10 mouse cellular contexts compared by ENCODE assay signal in the genomic region with DNA sequence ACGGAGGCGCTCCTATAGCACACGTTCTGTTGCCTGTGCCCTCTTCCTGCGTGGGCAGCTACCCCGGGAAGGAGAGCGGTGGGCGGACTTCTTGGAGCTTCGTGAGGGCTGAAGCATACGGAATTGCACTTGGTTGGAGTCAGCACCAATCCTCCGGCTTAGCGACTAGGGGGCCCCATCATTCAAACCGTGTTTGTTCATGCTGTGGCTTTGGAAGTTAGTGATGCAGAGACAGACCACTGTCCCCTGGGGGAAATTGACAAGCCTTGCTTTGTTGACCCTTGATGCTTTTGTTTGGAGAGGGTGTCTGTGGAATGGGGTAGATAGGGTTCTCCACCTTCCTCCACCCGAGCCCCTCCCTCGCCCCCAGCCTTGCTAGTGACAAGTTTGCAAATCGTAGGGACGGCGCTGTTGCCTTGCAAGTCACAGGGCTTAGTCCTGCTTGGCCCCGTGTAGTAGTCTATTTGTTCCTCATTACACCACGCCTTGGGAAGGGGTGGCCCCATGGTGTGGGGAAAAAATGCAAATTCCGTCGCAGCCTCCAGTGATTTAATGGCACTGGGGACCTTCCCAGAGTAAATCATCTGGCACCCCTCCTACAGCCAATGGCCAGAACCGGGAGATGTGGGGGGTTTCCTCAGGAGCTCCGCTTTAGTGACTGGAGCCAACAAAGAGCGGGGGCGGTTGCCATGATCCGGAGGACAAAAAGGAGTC. TPM values are rescaled to one million over a fixed set of nuclear protein-coding genes. Genes with fewer than 3 reads are reported as not detected.
DNase-seq lines count a peak whose midpoint lies in the region; ATAC-seq lines count a peak whose summit lies in the region.
"Had no signal": no experiment of that assay in that cellular context is flagged by ENCODE, and none has a peak within 500 bp of the region (broad histone marks: within the 10 kb centered on the region; RNA-seq: fewer than 3 reads in every experiment).

No protein-coding gene starts in this region.

- peaks cover 14% of the 10 kb centered on the region for H3K4me1 ChIP-seq in forebrain, embryonic 14.5 days (ENCODE audit: control insufficient read depth, insufficient read depth, low read length)
- peaks cover 42% of the 10 kb centered on the region for H3K4me1 ChIP-seq in neural tube, embryonic 12.5 days

- H3K27me3 ChIP-seq in forebrain, embryonic 14.5 days (replicated peaks; ENCODE audit: control insufficient read depth, insufficient read depth, low read length) = peaks cover 32% of the 10 kb centered on the region
- peaks cover 45% of the 10 kb centered on the region for H3K27me3 ChIP-seq in neural tube, embryonic 12.5 days (replicated peaks)

- peak; percentile 30 for ATAC-seq in forebrain, embryonic 14.5 days
- ATAC-seq in neural tube, embryonic 12.5 days (ENCODE audit: low FRiP score, low read depth) = peak; percentile 74
- ATAC-seq: Patski had no signal

- peak overlapping the region; percentile 54 for H3K4me3 ChIP-seq in forebrain, embryonic 14.5 days (ENCODE audit: low read depth, low read length)
- H3K4me3 ChIP-seq in neural tube, embryonic 12.5 days = peak overlapping the region; percentile 58; the same call in 1 of the 2 replicates
- H3K4me3 ChIP-seq: megakaryocyte, embryonic 14.5 days had no signal

- WGBS in forebrain, embryonic 14.5 days = 1% methylated on average over 26 of the region's 26 CpGs
- WGBS in neural tube, embryonic 12.5 days = under 1% methylated on average over 26 of the region's 26 CpGs

- no peak overlapping the region for H3K27ac ChIP-seq in forebrain, embryonic 14.5 days (ENCODE audit: low read depth, low read length)
- H3K27ac ChIP-seq in neural tube, embryonic 12.5 days = no peak overlapping the region

- H3K4me2 ChIP-seq in forebrain, embryonic 14.5 days (ENCODE audit: low read length) = peak overlapping the region; percentile 94
- H3K4me2 ChIP-seq in neural tube, embryonic 12.5 days (replicated peaks) = peak overlapping the region; percentile 95

- peak; percentile 61 for DNase-seq in embryo, embryonic 10.5 days (ENCODE audit: low spot score)
- DNase-seq in forebrain, embryonic 14.5 days (ENCODE audit: low spot score) = peak; percentile 66
- peak; percentile 47 to 67 for DNase-seq in layer of hippocampus, postnatal 14 days (ENCODE audit: low spot score in 2 of 2)
- DNase-seq in thymus, postnatal 25 days = no peak
- no peak for DNase-seq in cerebellum, postnatal 10 days
- no peak for DNase-seq in lung, postnatal 36 days
- DNase-seq: kidney, postnatal 14 days had no signal

- H3K9ac ChIP-seq in forebrain, embryonic 14.5 days (ENCODE audit: low read length) = peak overlapping the region; percentile 29; the same call in 1 of the 2 replicates
- no peak overlapping the region for H3K9ac ChIP-seq in neural tube, embryonic 12.5 days

- no peaks in the 10 kb centered on the region for H3K9me3 ChIP-seq in forebrain, embryonic 14.5 days (replicated peaks; ENCODE audit: control insufficient read depth, low read length)
- no peaks in the 10 kb centered on the region for H3K9me3 ChIP-seq in neural tube, embryonic 12.5 days

- H3K36me3 ChIP-seq in forebrain, embryonic 14.5 days (ENCODE audit: control insufficient read depth, insufficient read depth, low read length) = no peaks in the 10 kb centered on the region
- H3K36me3 ChIP-seq in neural tube, embryonic 12.5 days = no peaks in the 10 kb centered on the region

RNA-seq across cellular contexts. Expression of gene Tmem132b, which starts 3.2 kb away (rescaled TPM):
- 3.1 and 4.4 TPM in 2 replicates for polyA plus RNA-seq in forebrain, embryonic 14.5 days (2014; fragmentation: Nextera tagmentation; extraction: Ambion mirVana)
- total RNA-seq in layer of hippocampus, postnatal 14 days (2021) = 100 to 1,000 TPM in 1 of 2 experiments, 10 to 100 TPM in 1; 98.9 to 106 TPM
- polyA plus RNA-seq in neural tube, embryonic 12.5 days (2016; fragmentation: Nextera tagmentation; extraction: Ambion mirVana) = 2.7 and 3.1 TPM in 2 replicates
- polyA plus RNA-seq: Patski had no signal

RNA-seq across cellular contexts. Expression of gene Aacs, which starts 59.2 kb away (rescaled TPM):
- polyA plus RNA-seq in forebrain, embryonic 14.5 days (2014; fragmentation: Nextera tagmentation; extraction: Ambion mirVana) = 51.8 and 71.1 TPM in 2 replicates
- total RNA-seq in layer of hippocampus, postnatal 14 days (2021) = 10 to 100 TPM; 77.1 to 87.7 TPM
- 63.1 and 67.5 TPM in 2 replicates for polyA plus RNA-seq in neural tube, embryonic 12.5 days (2016; fragmentation: Nextera tagmentation; extraction: Ambion mirVana)

Comparison
In these comparisons a context has a peak if more than half of its experiments do, and no peak if none do; other contexts are left out.
1. DNase-seq: peak in embryo, embryonic 10.5 days (single experiment), forebrain, embryonic 14.5 days (single experiment) and layer of hippocampus, postnatal 14 days (2 of 2); none in thymus, postnatal 25 days (single experiment), cerebellum, postnatal 10 days (0 of 2) and lung, postnatal 36 days (single experiment).